Mouse (Mus musculus) spleen, adult 2 months (tissue): ENCODE measurements around the gene Gm17018.

Experiments used
- CTCF ChIP-seq: fragments of 200-500 bp; IDR thresholded peaks from 2 replicates; pipeline ENCODE4 v1.5.1; 2011; ENCODE audit warnings: mild to moderate bottlenecking, inconsistent platforms; ENCODE audit not compliant: insufficient read depth, insufficient read length, insufficient replicate concordance; ENCODE audit errors: extremely low read depth
- POLR2A ChIP-seq: fragments of 200-500 bp; IDR thresholded peaks from 2 replicates; pipeline ENCODE4 v1.6.1; 2011; ENCODE audit warnings: low read depth, low read length, inconsistent platforms

DNA sequence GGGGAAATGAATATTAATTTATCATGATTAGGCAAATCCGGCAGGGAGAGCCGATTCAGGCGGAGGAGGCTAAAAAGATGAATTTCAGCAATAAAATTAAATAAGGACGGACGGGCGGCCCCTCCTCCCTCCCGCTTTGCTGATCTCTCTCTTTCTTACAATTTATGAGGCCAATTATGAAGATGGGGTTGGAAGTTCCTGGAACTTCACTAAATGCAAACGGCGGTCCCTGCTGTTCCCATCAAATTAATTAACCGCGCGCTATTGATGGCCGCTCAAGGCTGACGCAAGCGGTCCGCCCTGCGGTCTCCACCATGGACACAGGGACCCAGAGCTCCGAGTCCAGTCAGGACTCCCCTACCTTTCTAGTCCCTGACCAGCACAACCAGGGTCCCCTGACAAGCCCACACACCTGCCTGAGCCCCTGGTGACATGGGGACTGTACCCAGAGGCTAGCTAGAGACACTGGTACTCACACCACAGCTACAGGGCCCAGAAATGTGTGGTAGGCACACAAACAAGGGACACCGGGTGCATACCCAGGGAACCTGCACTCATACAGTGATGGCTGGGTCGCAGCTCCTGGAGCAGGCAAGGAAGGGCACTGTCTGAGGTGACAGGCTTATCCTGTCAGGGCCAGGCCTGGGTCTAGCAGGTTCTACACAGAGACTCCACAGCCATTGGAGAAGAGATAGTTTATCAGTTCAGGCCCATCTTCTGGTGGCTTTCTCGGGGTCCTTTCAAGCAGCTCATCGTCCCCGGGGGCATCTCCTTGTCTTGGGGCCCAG is 11.1 kb upstream of the Gm17018 start:
- TF ChIP-seq CTCF: no peak
- no peak for TF ChIP-seq POLR2A
